Mouse (Mus musculus) erythroblast, embryonic 14.5 days (primary cell): ENCODE measurements around the gene Lgals1.

Experiments
- GATA1 ChIP-seq: IDR thresholded peaks from 2 replicates; pipeline ENCODE4 v1.6.1; 2012; ENCODE audit warnings: low read length, inconsistent platforms, mixed read lengths
- TAL1 ChIP-seq: IDR thresholded peaks from 3 replicates; pipeline ENCODE4 v1.6.1; 2012; ENCODE audit warnings: low read length, inconsistent platforms, mixed read lengths

DNA sequence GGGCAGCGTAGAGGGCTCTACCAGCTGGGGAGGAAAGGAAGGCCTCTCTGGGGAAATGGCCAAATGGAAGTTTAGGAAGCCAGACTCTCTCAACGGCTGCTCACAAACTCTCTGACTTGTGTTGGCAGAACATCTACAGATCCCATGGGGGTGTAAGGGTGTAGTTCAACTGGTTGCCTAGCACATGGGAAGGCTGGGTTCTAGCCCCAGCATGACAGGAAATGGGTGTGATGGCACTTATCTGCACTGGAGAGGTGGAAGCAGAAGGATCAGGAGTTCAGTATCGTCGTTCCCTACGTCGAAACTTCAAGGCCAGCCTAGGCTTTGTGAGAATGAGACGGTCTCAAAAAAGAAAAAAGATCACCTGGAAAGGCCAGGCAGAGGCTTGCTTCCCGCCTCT is 17.5 kb upstream of the Lgals1 start:
- TF ChIP-seq TAL1 (no peak), GATA1 (no peak)
